Mouse (Mus musculus) kidney, adult 2 months (tissue): ENCODE data around the gene Bptf.

Experiments
- CTCF ChIP-seq: fragments of 200-500 bp; conservative IDR thresholded peaks from 2 replicates; pipeline ENCODE4 v1.5.1; 2011; ENCODE audit warnings: low read depth, mild to moderate bottlenecking, control low read depth, low read length, moderate library complexity, mixed read lengths; ENCODE audit not compliant: insufficient read depth, insufficient read length
- POLR2A ChIP-seq: fragments of 200-500 bp; IDR thresholded peaks from one replicate; pipeline ENCODE4 v1.6.1; 2011; ENCODE audit warnings: low read depth, low read length, control low read depth

GRCm38 (mm10) chr11:107022050-107022683, 109.8 kb downstream of the Bptf start:
- no peak for TF ChIP-seq POLR2A
- TF ChIP-seq CTCF: no peak
